In the genomic region with DNA sequence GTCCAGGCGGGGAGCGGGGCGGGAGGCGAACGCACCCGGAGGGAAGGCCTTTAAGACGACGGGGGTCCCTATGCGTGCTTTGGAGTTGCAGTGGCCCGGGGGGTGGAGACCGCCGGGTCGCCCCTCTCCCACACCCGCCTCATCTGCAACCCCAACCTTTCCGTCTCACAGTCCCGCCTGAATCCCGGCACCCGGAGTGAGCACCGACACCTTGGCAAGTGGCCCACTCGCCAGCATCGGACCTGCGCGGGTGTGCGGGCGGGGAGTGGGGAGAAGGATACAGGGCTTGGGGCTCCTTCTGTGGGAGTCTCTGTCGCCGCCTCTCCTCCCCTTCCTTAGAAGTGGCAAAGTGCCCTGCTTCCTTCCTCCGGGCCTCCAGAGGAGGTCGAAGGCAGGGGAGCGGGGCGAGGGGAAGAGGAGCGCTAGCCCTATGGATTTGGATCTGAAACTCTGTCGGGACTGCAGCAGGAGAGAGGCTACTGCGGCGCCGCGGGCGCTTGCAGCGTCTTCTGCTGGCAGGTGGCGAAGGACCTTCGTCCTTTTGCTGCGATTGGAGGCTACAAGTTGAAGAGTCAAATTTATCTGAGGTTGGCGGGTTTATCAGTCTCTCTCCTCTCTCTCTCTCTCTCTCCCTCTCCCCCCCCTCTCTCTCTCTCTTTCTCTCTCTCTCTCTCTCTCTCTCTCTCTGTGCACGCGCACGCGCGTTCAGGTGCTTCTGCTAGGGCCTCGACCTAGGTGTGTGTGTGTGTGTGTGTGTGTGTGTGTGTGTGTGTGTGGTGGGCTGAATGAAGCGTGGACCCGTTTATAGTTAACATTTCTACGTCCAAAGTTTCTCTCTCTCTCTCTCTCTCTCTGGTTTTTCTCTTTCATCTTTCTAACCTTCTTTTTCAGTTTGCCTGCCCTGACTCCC, we compare ENCODE assay signal across 8 mouse cellular contexts. TPM values are rescaled to one million over a fixed set of nuclear protein-coding genes. Genes with fewer than 3 reads are reported as not detected.
DNase-seq lines count a peak whose midpoint lies in the region; ATAC-seq and TF ChIP-seq lines count a peak whose summit lies in the region.

No protein-coding gene starts in this region.

- DNase-seq in kidney, adult 11 months: peak; percentile 6
- DNase-seq in kidney, adult 2 months: no peak
- peak; percentile 29 for DNase-seq in adrenal gland, postnatal 10 days
- DNase-seq in embryonic facial prominence, embryonic 14.5 days (ENCODE audit: low spot score): peak; percentile 1
- DNase-seq in spleen, adult 18-20 months: no peak

- H3K4me1 ChIP-seq in kidney, adult 2 months (ENCODE audit: control insufficient read depth, insufficient read depth, low read length): no peaks in the 10 kb centered on the region
- peaks cover 11% of the 10 kb centered on the region for H3K4me1 ChIP-seq in embryonic facial prominence, embryonic 14.5 days (ENCODE audit: control insufficient read depth, insufficient read depth, low read length)
- H3K4me1 ChIP-seq in hindbrain, embryonic 15.5 days (replicated peaks): peaks cover 17% of the 10 kb centered on the region
- peaks cover 11% of the 10 kb centered on the region for H3K4me1 ChIP-seq in limb, embryonic 12.5 days (replicated peaks)
- H3K4me1 ChIP-seq in olfactory bulb, adult 2 months (ENCODE audit: control insufficient read depth, insufficient read depth, low read length): peaks cover 10% of the 10 kb centered on the region

- WGBS in kidney, adult 2 months: 2% methylated on average over 51 of the region's 52 CpGs
- under 1% methylated on average over 40 of the region's 52 CpGs for WGBS in embryonic facial prominence, embryonic 14.5 days
- under 1% methylated on average over 49 of the region's 52 CpGs for WGBS in hindbrain, embryonic 15.5 days
- 2% methylated on average over 52 of the region's 52 CpGs for WGBS in limb, embryonic 12.5 days
- WGBS in olfactory bulb, adult 2 months: under 1% methylated on average over 52 of the region's 52 CpGs

- H3K9me3 ChIP-seq in embryonic facial prominence, embryonic 14.5 days (ENCODE audit: control insufficient read depth, low read length): no peaks in the 10 kb centered on the region
- no peaks in the 10 kb centered on the region for H3K9me3 ChIP-seq in hindbrain, embryonic 15.5 days
- no peaks in the 10 kb centered on the region for H3K9me3 ChIP-seq in limb, embryonic 12.5 days

- H3K27ac ChIP-seq in kidney, adult 2 months (ENCODE audit: insufficient read depth, low read depth, low read length): no peak overlapping the region
- no peak overlapping the region for H3K27ac ChIP-seq in embryonic facial prominence, embryonic 14.5 days (replicated peaks; ENCODE audit: low read depth, low read length)
- no peak overlapping the region for H3K27ac ChIP-seq in hindbrain, embryonic 15.5 days (replicated peaks)
- H3K27ac ChIP-seq in limb, embryonic 12.5 days: no peak overlapping the region
- no peak overlapping the region; the same call in 1 of the 2 replicates for H3K27ac ChIP-seq in olfactory bulb, adult 2 months (ENCODE audit: insufficient read depth, low read depth, low read length)

- no peaks in the 10 kb centered on the region for H3K36me3 ChIP-seq in kidney, adult 2 months (ENCODE audit: control insufficient read depth, insufficient read depth, low read length)
- H3K36me3 ChIP-seq in embryonic facial prominence, embryonic 14.5 days (ENCODE audit: control insufficient read depth, insufficient read depth, low read length): no peaks in the 10 kb centered on the region
- no peaks in the 10 kb centered on the region for H3K36me3 ChIP-seq in hindbrain, embryonic 15.5 days
- H3K36me3 ChIP-seq in limb, embryonic 12.5 days: no peaks in the 10 kb centered on the region

- TF ChIP-seq POLR2A in kidney, adult 2 months (IDR thresholded peaks at IDR 0.05; ENCODE audit: low read depth, low read length): no peak
- TF ChIP-seq POLR2A in olfactory bulb, adult 2 months (IDR thresholded peaks at IDR 0.05; ENCODE audit: insufficient read depth, low read depth, low read length): no peak

- H3K4me3 ChIP-seq in kidney, adult 2 months (ENCODE audit: insufficient read depth, low read depth, low read length): no peak overlapping the region
- H3K4me3 ChIP-seq in embryonic facial prominence, embryonic 14.5 days (ENCODE audit: low read depth, low read length): peak overlapping the region; percentile 38
- peak overlapping the region; percentile 55 for H3K4me3 ChIP-seq in hindbrain, embryonic 15.5 days
- H3K4me3 ChIP-seq in limb, embryonic 12.5 days (replicated peaks): peak overlapping the region; percentile 38
- H3K4me3 ChIP-seq in olfactory bulb, adult 2 months (ENCODE audit: insufficient read depth, low read depth, low read length): peak overlapping the region; percentile 56

- peak overlapping the region; percentile 73 for H3K4me2 ChIP-seq in embryonic facial prominence, embryonic 14.5 days (ENCODE audit: low read depth, low read length)
- peak overlapping the region; percentile 98 for H3K4me2 ChIP-seq in hindbrain, embryonic 15.5 days
- H3K4me2 ChIP-seq in limb, embryonic 12.5 days: peak overlapping the region; percentile 63

- H3K9ac ChIP-seq in embryonic facial prominence, embryonic 14.5 days (ENCODE audit: low read depth, low read length): no peak overlapping the region
- peak overlapping the region; percentile 49 for H3K9ac ChIP-seq in hindbrain, embryonic 15.5 days
- no peak overlapping the region for H3K9ac ChIP-seq in limb, embryonic 12.5 days (replicated peaks)

- TF ChIP-seq CTCF in kidney, adult 2 months (conservative IDR thresholded peaks at IDR 0.05; ENCODE audit: insufficient read depth, insufficient read length, low read depth, low read length): no peak
- TF ChIP-seq CTCF in olfactory bulb, adult 2 months (IDR thresholded peaks at IDR 0.05; ENCODE audit: insufficient read depth, low read depth, low read length): no peak

- no peaks in the 10 kb centered on the region for H3K27me3 ChIP-seq in kidney, adult 2 months (replicated peaks; ENCODE audit: control insufficient read depth, insufficient read depth, low read length)
- peaks cover 56% of the 10 kb centered on the region for H3K27me3 ChIP-seq in embryonic facial prominence, embryonic 14.5 days (replicated peaks; ENCODE audit: control insufficient read depth, insufficient read depth, low read length)
- peaks cover 53% of the 10 kb centered on the region for H3K27me3 ChIP-seq in hindbrain, embryonic 15.5 days
- peaks cover 58% of the 10 kb centered on the region for H3K27me3 ChIP-seq in limb, embryonic 12.5 days

- ATAC-seq in embryonic facial prominence, embryonic 14.5 days (ENCODE audit: low read depth): peak; percentile 17; the same call in 1 of the 2 replicates
- peak; percentile 43; the same call in 1 of the 2 replicates for ATAC-seq in hindbrain, embryonic 15.5 days (ENCODE audit: low FRiP score, low read depth)
- peak; percentile 27; the same call in 1 of the 2 replicates for ATAC-seq in limb, embryonic 12.5 days (ENCODE audit: insufficient number of reproducible peaks, insufficient read depth, low FRiP score, low TSS enrichment, low read depth)

RNA-seq across cellular contexts. Expression of gene Akain1, which starts 0.7 kb away (rescaled TPM):
- polyA plus RNA-seq in kidney, adult 2 months (2012; rRNA removed): not detected in 2 replicates
- not detected for total RNA-seq in adrenal gland, postnatal 10 days (2021)
- not detected in 2 replicates for polyA plus RNA-seq in embryonic facial prominence, embryonic 14.5 days (2014; fragmentation: Nextera tagmentation; extraction: Ambion mirVana)
- 1.3 TPM in 2 replicates for polyA plus RNA-seq in hindbrain, embryonic 15.5 days (2015; fragmentation: Nextera tagmentation; extraction: Ambion mirVana)
- not detected in 2 replicates for polyA plus RNA-seq in limb, embryonic 12.5 days (2016; fragmentation: Nextera tagmentation; extraction: Ambion mirVana)
- polyA plus RNA-seq in olfactory bulb, adult 2 months (2012; ENCODE audit: insufficient read depth, insufficient read length, low replicate concordance, missing spikeins): not detected in 2 replicates

RNA-seq across cellular contexts. Expression of gene Zbtb14, which starts 57.0 kb away (rescaled TPM):
- polyA plus RNA-seq in kidney, adult 2 months (2012; rRNA removed): 4.8 and 5.2 TPM in 2 replicates
- 10 to 100 TPM; 14.0 to 19.1 TPM for total RNA-seq in adrenal gland, postnatal 10 days (2021)
- 15.2 and 19.2 TPM in 2 replicates for polyA plus RNA-seq in embryonic facial prominence, embryonic 14.5 days (2014; fragmentation: Nextera tagmentation; extraction: Ambion mirVana)
- 26.9 and 28.2 TPM in 2 replicates for polyA plus RNA-seq in hindbrain, embryonic 15.5 days (2015; fragmentation: Nextera tagmentation; extraction: Ambion mirVana)
- 31.1 and 32.1 TPM in 2 replicates for polyA plus RNA-seq in limb, embryonic 12.5 days (2016; fragmentation: Nextera tagmentation; extraction: Ambion mirVana)
- not detected in 2 replicates for polyA plus RNA-seq in olfactory bulb, adult 2 months (2012; ENCODE audit: insufficient read depth, insufficient read length, low replicate concordance, missing spikeins)

Comparison
In these comparisons a context has a peak if more than half of its experiments do, and no peak if none do; other contexts are left out.
1. DNase-seq: peak in kidney, adult 11 months (single experiment), adrenal gland, postnatal 10 days (single experiment) and embryonic facial prominence, embryonic 14.5 days (single experiment); none in kidney, adult 2 months (single experiment) and spleen, adult 18-20 months (0 of 2).
2. Peak in every context shown above with its lines, with median percentiles within 50 percentile points of each other: ATAC-seq and H3K4me2 ChIP-seq.